Mouse (Mus musculus) embryonic facial prominence, embryonic 15.5 days (tissue): ENCODE measurements around the gene Sec24d. TPM values are rescaled to one million over a fixed set of nuclear protein-coding genes. Genes with fewer than 3 reads are reported as not detected.

Source experiments
- ATAC-seq: fragments of 200-750 bp; cut with Nextera tagmentation; 2 replicates; pipeline ENCODE4 v1.8.0; 2017; ENCODE audit warnings: low read depth, moderate TSS enrichment; ENCODE audit not compliant: insufficient number of reproducible peaks, low FRiP score, low TSS enrichment
- H3K27ac ChIP-seq: fragments of 300-500 bp; sonication (generic); replicated peaks from 2 replicates; pipeline ENCODE4 v1.5.1; 2015; ENCODE audit warnings: mild to moderate bottlenecking, inconsistent platforms
- H3K27me3 ChIP-seq: fragments of 300-500 bp; sonication (generic); 2 replicates; pipeline ENCODE4 v1.6.1; 2015; ENCODE audit warnings: inconsistent platforms
- H3K36me3 ChIP-seq: fragments of 300-500 bp; sonication (generic); 2 replicates; pipeline ENCODE4 v1.6.1; 2015; ENCODE audit warnings: mild to moderate bottlenecking, inconsistent platforms
- H3K4me1 ChIP-seq: fragments of 300-500 bp; sonication (generic); 2 replicates; pipeline ENCODE4 v1.6.1; 2015; ENCODE audit warnings: inconsistent platforms
- H3K4me2 ChIP-seq: fragments of 300-500 bp; sonication (generic); replicated peaks from 2 replicates; pipeline ENCODE4 v1.6.1; 2015; ENCODE audit warnings: mild to moderate bottlenecking, inconsistent platforms
- H3K4me3 ChIP-seq: fragments of 300-500 bp; sonication (generic); replicated peaks from 2 replicates; pipeline ENCODE4 v1.5.1; 2015; ENCODE audit warnings: mild to moderate bottlenecking, inconsistent platforms
- H3K9ac ChIP-seq: fragments of 300-500 bp; sonication (generic); 2 replicates; pipeline ENCODE4 v1.6.1; 2015; ENCODE audit warnings: inconsistent platforms
- H3K9me3 ChIP-seq: fragments of 300-500 bp; sonication (generic); replicated peaks from 2 replicates; pipeline ENCODE4 v1.6.1; 2016; ENCODE audit warnings: inconsistent platforms
- WGBS: fragments of 180-500 bp; shearing (Covaris S2); methylation state at CpG from one replicate; pipeline ENCODE4 v1.1.7; 2015; 5-methylcytosine and 5-hydroxymethylcytosine counted together
- polyA plus RNA-seq: library from polyadenylated mRNA; unstranded; fragments of >200 nt; fragmentation: Nextera tagmentation; extraction: Ambion mirVana; gene quantifications from 2 replicates; pipeline ENCODE4 v1.2.1, GENCODE M21; 2015

The Sec24d gene
- polyA plus RNA-seq, 1 experiment from 2014 or later = 113 TPM

- Histone ChIP-seq H3K9me3 (no peaks in the 10 kb centered on the region), H3K27me3 (no peaks in the 10 kb centered on the region), H3K36me3 (no peaks in the 10 kb centered on the region), H3K4me1 (no peaks in the 10 kb centered on the region), H3K4me2 (no peak overlapping the region), H3K9ac (no peak overlapping the region), H3K4me3 (no peak overlapping the region), H3K27ac (no peak overlapping the region)
- WGBS = 77% methylated on average over 6 of the region's 6 CpGs
- ATAC-seq = no peak
Measured at GRCm38 (mm10) chr3:123411821-123412578, 144.7 kb downstream of the Sec24d start.

GRCm38 (mm10) chr3:123413173-123413572 lies 145.9 kb downstream of the Sec24d start:
- no peak overlapping the region for H3K4me3 ChIP-seq
- no peaks in the 10 kb centered on the region for H3K27me3 ChIP-seq
- WGBS = 60% methylated on average over 5 of the region's 5 CpGs
- H3K27ac ChIP-seq = no peak overlapping the region
- no peaks in the 10 kb centered on the region for H3K4me1 ChIP-seq
- H3K4me2 ChIP-seq = no peak overlapping the region
- no peak overlapping the region for H3K9ac ChIP-seq
- no peak for ATAC-seq
- H3K9me3 ChIP-seq = no peaks in the 10 kb centered on the region
- H3K36me3 ChIP-seq = no peaks in the 10 kb centered on the region

Other genes with a start within 250 kb of the Sec24d start
- gene Myoz2, start 232.4 kb upstream of the Sec24d start, polyA plus RNA-seq = 31.8 and 37.3 TPM in 2 replicates
- 6.9 and 9.2 TPM in 2 replicates for gene Synpo2, start 31.3 kb upstream of the Sec24d start, polyA plus RNA-seq
- 22.5 and 23.5 TPM in 2 replicates for gene Mettl14, start 118.7 kb downstream of the Sec24d start, polyA plus RNA-seq
- 36.8 and 36.9 TPM in 2 replicates for gene Prss12, start 179.5 kb downstream of the Sec24d start, polyA plus RNA-seq